Mouse (Mus musculus): ENCODE measurements around the gene Pik3cd. TPM values are rescaled to one million over a fixed set of nuclear protein-coding genes. Genes with fewer than 3 reads are reported as not detected.

Gene Pik3cd
- polyA plus RNA-seq, 1 experiment: 19.3 TPM

- 80% methylated on average over 7 of the region's 7 CpGs for WGBS
- no peak overlapping the region for H3K4me3 ChIP-seq (replicated peaks; ENCODE audit: extremely low read depth, low read depth, low read length)
- no peaks in the 10 kb centered on the region for H3K4me1 ChIP-seq (ENCODE audit: control insufficient read depth, insufficient read depth, low read length)
- no peak for DNase-seq
- no peak for TF ChIP-seq CTCF (IDR thresholded peaks at IDR 0.05; ENCODE audit: insufficient read depth, low read length)
- TF ChIP-seq POLR2A (IDR thresholded peaks at IDR 0.05; ENCODE audit: borderline replicate concordance, extremely low read depth, low read depth, low read length): no peak
Measured at GRCm38 (mm10) chr4:149660598-149660997, 41.8 kb downstream of the Pik3cd start.

GRCm38 (mm10) chr4:149659495-149660116 is 42.8 kb downstream of the Pik3cd start:
- TF ChIP-seq POLR2A (IDR thresholded peaks at IDR 0.05; ENCODE audit: borderline replicate concordance, extremely low read depth, low read depth, low read length): no peak
- no peak for TF ChIP-seq CTCF (IDR thresholded peaks at IDR 0.05; ENCODE audit: insufficient read depth, low read length)
- 63% methylated on average over 25 of the region's 25 CpGs for WGBS
- Histone ChIP-seq H3K4me1 (ENCODE audit: control insufficient read depth, insufficient read depth, low read length) (no peaks in the 10 kb centered on the region), H3K4me3 (replicated peaks; ENCODE audit: extremely low read depth, low read depth, low read length) (no peak overlapping the region)
- no peak for DNase-seq

- no peaks in the 10 kb centered on the region for H3K4me1 ChIP-seq (ENCODE audit: control insufficient read depth, insufficient read depth, low read length)
- TF ChIP-seq POLR2A (IDR thresholded peaks at IDR 0.05; ENCODE audit: borderline replicate concordance, extremely low read depth, low read depth, low read length) (no peak), CTCF (IDR thresholded peaks at IDR 0.05; ENCODE audit: insufficient read depth, low read length) (no peak)
- WGBS: 61% methylated on average over 11 of the region's 11 CpGs
- no peak overlapping the region for H3K4me3 ChIP-seq (replicated peaks; ENCODE audit: extremely low read depth, low read depth, low read length)
- DNase-seq: no peak
Measured at GRCm38 (mm10) chr4:149657858-149658416, 44.4 kb downstream of the Pik3cd start.

- DNase-seq: no peak
- TF ChIP-seq CTCF (IDR thresholded peaks at IDR 0.05; ENCODE audit: insufficient read depth, low read length) (peak; percentile 76), POLR2A (IDR thresholded peaks at IDR 0.05; ENCODE audit: borderline replicate concordance, extremely low read depth, low read depth, low read length) (no peak)
- Histone ChIP-seq H3K4me3 (replicated peaks; ENCODE audit: extremely low read depth, low read depth, low read length) (no peak overlapping the region), H3K4me1 (ENCODE audit: control insufficient read depth, insufficient read depth, low read length) (no peaks in the 10 kb centered on the region)
- WGBS: 92% methylated on average over 4 of the region's 4 CpGs
Measured at GRCm38 (mm10) chr4:149654232-149654631, 48.1 kb downstream of the Pik3cd start.

GRCm38 (mm10) chr4:149650493-149651193 is 51.7 kb downstream of the Pik3cd start:
- DNase-seq: peak; percentile 70
- TF ChIP-seq POLR2A (IDR thresholded peaks at IDR 0.05; ENCODE audit: borderline replicate concordance, extremely low read depth, low read depth, low read length) (no peak), CTCF (IDR thresholded peaks at IDR 0.05; ENCODE audit: insufficient read depth, low read length) (peak; percentile 68)
- Histone ChIP-seq H3K4me1 (ENCODE audit: control insufficient read depth, insufficient read depth, low read length) (no peaks in the 10 kb centered on the region), H3K4me3 (replicated peaks; ENCODE audit: extremely low read depth, low read depth, low read length) (no peak overlapping the region)
- 63% methylated on average over 24 of the region's 24 CpGs for WGBS

- Histone ChIP-seq H3K4me1 (ENCODE audit: control insufficient read depth, insufficient read depth, low read length) (no peaks in the 10 kb centered on the region), H3K4me3 (replicated peaks; ENCODE audit: extremely low read depth, low read depth, low read length) (no peak overlapping the region)
- DNase-seq: no peak
- 68% methylated on average over 20 of the region's 20 CpGs for WGBS
- no peak for TF ChIP-seq CTCF (IDR thresholded peaks at IDR 0.05; ENCODE audit: insufficient read depth, low read length)
- no peak for TF ChIP-seq POLR2A (IDR thresholded peaks at IDR 0.05; ENCODE audit: borderline replicate concordance, extremely low read depth, low read depth, low read length)
Measured at GRCm38 (mm10) chr4:149648031-149648805, 54.2 kb downstream of the Pik3cd start.

- TF ChIP-seq CTCF (IDR thresholded peaks at IDR 0.05; ENCODE audit: insufficient read depth, low read length) (no peak), POLR2A (IDR thresholded peaks at IDR 0.05; ENCODE audit: borderline replicate concordance, extremely low read depth, low read depth, low read length) (no peak)
- Histone ChIP-seq H3K4me1 (ENCODE audit: control insufficient read depth, insufficient read depth, low read length) (no peaks in the 10 kb centered on the region), H3K4me3 (replicated peaks; ENCODE audit: extremely low read depth, low read depth, low read length) (no peak overlapping the region)
- DNase-seq: no peak
- 86% methylated on average over 9 of the region's 9 CpGs for WGBS
Measured at GRCm38 (mm10) chr4:149645761-149646160, 56.6 kb downstream of the Pik3cd start.

- 82% methylated on average over 5 of the region's 5 CpGs for WGBS
- no peaks in the 10 kb centered on the region for H3K4me1 ChIP-seq (ENCODE audit: control insufficient read depth, insufficient read depth, low read length)
- no peak overlapping the region for H3K4me3 ChIP-seq (replicated peaks; ENCODE audit: extremely low read depth, low read depth, low read length)
- TF ChIP-seq CTCF (IDR thresholded peaks at IDR 0.05; ENCODE audit: insufficient read depth, low read length) (no peak), POLR2A (IDR thresholded peaks at IDR 0.05; ENCODE audit: borderline replicate concordance, extremely low read depth, low read depth, low read length) (no peak)
- no peak for DNase-seq
Measured at GRCm38 (mm10) chr4:149641956-149642355, 60.4 kb downstream of the Pik3cd start.

GRCm38 (mm10) chr4:149641400-149641799 is 61.0 kb downstream of the Pik3cd start:
- Histone ChIP-seq H3K4me3 (replicated peaks; ENCODE audit: extremely low read depth, low read depth, low read length) (no peak overlapping the region), H3K4me1 (ENCODE audit: control insufficient read depth, insufficient read depth, low read length) (no peaks in the 10 kb centered on the region)
- no peak for DNase-seq
- TF ChIP-seq CTCF (IDR thresholded peaks at IDR 0.05; ENCODE audit: insufficient read depth, low read length) (no peak), POLR2A (IDR thresholded peaks at IDR 0.05; ENCODE audit: borderline replicate concordance, extremely low read depth, low read depth, low read length) (no peak)
- 63% methylated on average over 8 of the region's 8 CpGs for WGBS

Measured in lung, adult 2 months (tissue).